Comparison of ENCODE assay signal across 16 mouse cellular contexts in genomic region chr2:178155176-178155916, GRCm38 (mm10). TPM values are rescaled to one million over a fixed set of nuclear protein-coding genes. Genes with fewer than 3 reads are reported as not detected.
DNase-seq lines count a peak whose midpoint lies in the region; ATAC-seq lines count a peak whose summit lies in the region.
"Had no signal": no experiment of that assay in that cellular context is flagged by ENCODE, and none has a peak within 500 bp of the region (broad histone marks: within the 10 kb centered on the region; RNA-seq: fewer than 3 reads in every experiment).

No protein-coding gene starts in this region.

- 63% methylated on average over 8 of the region's 8 CpGs for WGBS in heart, embryonic 16.5 days
- 73% methylated on average over 8 of the region's 8 CpGs for WGBS in heart, embryonic 10.5 days
- WGBS in midbrain, embryonic 14.5 days, result 84% methylated on average over 8 of the region's 8 CpGs
- WGBS in midbrain, embryonic 11.5 days, result 83% methylated on average over 8 of the region's 8 CpGs
- 81% methylated on average over 8 of the region's 8 CpGs for WGBS in neural tube, embryonic 15.5 days

- H3K27ac ChIP-seq in heart, embryonic 16.5 days (ENCODE audit: low read length), result no peak overlapping the region
- H3K27ac ChIP-seq in heart, embryonic 10.5 days, result no peak overlapping the region
- H3K27ac ChIP-seq in midbrain, embryonic 14.5 days (replicated peaks; ENCODE audit: low read depth, low read length), result peak overlapping the region; percentile 73
- H3K27ac ChIP-seq in midbrain, embryonic 11.5 days (ENCODE audit: low read depth, low read length), result no peak overlapping the region
- H3K27ac ChIP-seq in neural tube, embryonic 15.5 days (replicated peaks), result peak overlapping the region; percentile 66; the same call in 1 of the 2 replicates
- H3K27ac ChIP-seq: heart, adult 2 months; limb, embryonic 15.5 days had no signal

- H3K4me1 ChIP-seq in heart, embryonic 16.5 days (ENCODE audit: control insufficient read depth, insufficient read depth, low read length), result peaks cover 12% of the 10 kb centered on the region
- peaks cover 25% of the 10 kb centered on the region for H3K4me1 ChIP-seq in heart, embryonic 10.5 days
- peaks cover 16% of the 10 kb centered on the region for H3K4me1 ChIP-seq in midbrain, embryonic 14.5 days (ENCODE audit: control insufficient read depth, insufficient read depth, low read length)
- no peaks in the 10 kb centered on the region for H3K4me1 ChIP-seq in midbrain, embryonic 11.5 days (ENCODE audit: control insufficient read depth, insufficient read depth, low read length)
- peaks cover 43% of the 10 kb centered on the region for H3K4me1 ChIP-seq in neural tube, embryonic 15.5 days

- no peak overlapping the region for H3K4me2 ChIP-seq in heart, embryonic 16.5 days (ENCODE audit: low read depth, low read length)
- no peak overlapping the region for H3K4me2 ChIP-seq in midbrain, embryonic 14.5 days (ENCODE audit: low read length)
- no peak overlapping the region for H3K4me2 ChIP-seq in midbrain, embryonic 11.5 days
- H3K4me2 ChIP-seq in neural tube, embryonic 15.5 days, result no peak overlapping the region
- H3K4me2 ChIP-seq: hindbrain, embryonic 15.5 days; limb, embryonic 15.5 days had no signal

- H3K4me3 ChIP-seq in heart, embryonic 16.5 days (ENCODE audit: low read length), result no peak overlapping the region
- no peak overlapping the region for H3K4me3 ChIP-seq in heart, embryonic 10.5 days
- no peak overlapping the region for H3K4me3 ChIP-seq in midbrain, embryonic 14.5 days (replicated peaks; ENCODE audit: low read depth, low read length)
- H3K4me3 ChIP-seq in midbrain, embryonic 11.5 days (ENCODE audit: low read depth, low read length), result no peak overlapping the region
- no peak overlapping the region for H3K4me3 ChIP-seq in neural tube, embryonic 15.5 days (replicated peaks)
- H3K4me3 ChIP-seq: heart, adult 2 months; hindbrain, embryonic 15.5 days; limb, embryonic 15.5 days; myocyte had no signal

- 0 out of 2 replicates have a peak, but pooled peaks cover 2% of the 10 kb centered on the region for H3K27me3 ChIP-seq in heart, embryonic 16.5 days (ENCODE audit: control insufficient read depth, insufficient read depth, low read length)
- H3K27me3 ChIP-seq in heart, embryonic 10.5 days (ENCODE audit: insufficient read depth, poor library complexity, severe bottlenecking), result peaks cover 73% of the 10 kb centered on the region
- H3K27me3 ChIP-seq in midbrain, embryonic 14.5 days (ENCODE audit: control insufficient read depth, insufficient read depth, low read length), result no peaks in the 10 kb centered on the region
- no peaks in the 10 kb centered on the region; the same call in 1 of the 2 replicates for H3K27me3 ChIP-seq in midbrain, embryonic 11.5 days (ENCODE audit: control insufficient read depth, insufficient read depth, low read length)
- H3K27me3 ChIP-seq in neural tube, embryonic 15.5 days (replicated peaks), result no peaks in the 10 kb centered on the region
- H3K27me3 ChIP-seq: hindbrain, embryonic 15.5 days; limb, embryonic 15.5 days had no signal

- no peak overlapping the region; the same call in 1 of the 2 replicates for H3K9ac ChIP-seq in heart, embryonic 16.5 days (ENCODE audit: low read length)
- H3K9ac ChIP-seq in midbrain, embryonic 14.5 days (replicated peaks; ENCODE audit: low read length), result no peak overlapping the region
- H3K9ac ChIP-seq in midbrain, embryonic 11.5 days (ENCODE audit: low read length), result no peak overlapping the region
- H3K9ac ChIP-seq in neural tube, embryonic 15.5 days (replicated peaks), result no peak overlapping the region
- H3K9ac ChIP-seq: hindbrain, embryonic 15.5 days; limb, embryonic 15.5 days had no signal

- H3K9me3 ChIP-seq in heart, embryonic 16.5 days (replicated peaks; ENCODE audit: control insufficient read depth, low read length), result no peaks in the 10 kb centered on the region
- H3K9me3 ChIP-seq in heart, embryonic 10.5 days, result no peaks in the 10 kb centered on the region
- no peaks in the 10 kb centered on the region for H3K9me3 ChIP-seq in midbrain, embryonic 14.5 days (ENCODE audit: control insufficient read depth, low read length)
- H3K9me3 ChIP-seq in midbrain, embryonic 11.5 days (ENCODE audit: control insufficient read depth, low read length), result no peaks in the 10 kb centered on the region
- H3K9me3 ChIP-seq in neural tube, embryonic 15.5 days (replicated peaks), result no peaks in the 10 kb centered on the region
- H3K9me3 ChIP-seq: hindbrain, embryonic 15.5 days; limb, embryonic 15.5 days; megakaryocyte, embryonic 14.5 days had no signal

- no peaks in the 10 kb centered on the region for H3K36me3 ChIP-seq in heart, embryonic 16.5 days (ENCODE audit: control insufficient read depth, insufficient read depth)
- H3K36me3 ChIP-seq in heart, embryonic 10.5 days, result no peaks in the 10 kb centered on the region
- H3K36me3 ChIP-seq in midbrain, embryonic 14.5 days (ENCODE audit: control insufficient read depth, insufficient read depth, low read length), result 0 out of 2 replicates have a peak, but pooled peaks cover 5% of the 10 kb centered on the region
- H3K36me3 ChIP-seq in midbrain, embryonic 11.5 days (ENCODE audit: control insufficient read depth, insufficient read depth, low read length), result no peaks in the 10 kb centered on the region
- no peaks in the 10 kb centered on the region for H3K36me3 ChIP-seq in neural tube, embryonic 15.5 days
- H3K36me3 ChIP-seq: hindbrain, embryonic 15.5 days; limb, embryonic 15.5 days had no signal

- 0 out of 2 replicates have a peak, but pooled peaks have one; percentile 14 for ATAC-seq in heart, embryonic 16.5 days (replicated peaks; ENCODE audit: extremely low read depth, insufficient read depth, low FRiP score)
- no peak; the same call in 1 of the 2 replicates for ATAC-seq in midbrain, embryonic 14.5 days (ENCODE audit: low FRiP score, low TSS enrichment)
- ATAC-seq in midbrain, embryonic 11.5 days (ENCODE audit: low FRiP score), result no peak
- ATAC-seq in neural tube, embryonic 15.5 days (ENCODE audit: low FRiP score), result no peak

- peak; percentile 67 for DNase-seq in adrenal gland, adult 2 months
- DNase-seq in adrenal gland, postnatal 4 days (ENCODE audit: low spot score in 2 of 2), result no peak
- no peak for DNase-seq in heart, embryonic 10.5 days (ENCODE audit: low spot score)
- DNase-seq in midbrain, embryonic 14.5 days, result no peak
- no peak for DNase-seq in midbrain, embryonic 11.5 days (ENCODE audit: low spot score, missing footprints)
- no peak for DNase-seq in right cerebral cortex, postnatal 10 days (ENCODE audit: low spot score in 2 of 2)
- DNase-seq: kidney, adult 18-20 months; spleen, adult 18-20 months; thymus, adult 18-20 months had no signal

RNA-seq across cellular contexts. Expression of gene Phactr3, which starts 36.6 kb away (rescaled TPM):
- total RNA-seq in adrenal gland, adult 2 months (2021), result 1 to 10 TPM in 1 of 2 experiments, under 1 TPM in 1; 0.98 to 1.3 TPM
- 0.59 and 0.67 TPM in 2 replicates for polyA plus RNA-seq in adrenal gland, adult 2 months (2012; rRNA removed)
- 1 to 10 TPM; 7.3 to 8.2 TPM for total RNA-seq in adrenal gland, postnatal 4 days (2021)
- 5.3 and 6.6 TPM in 2 replicates for polyA plus RNA-seq in heart, embryonic 16.5 days (2015; fragmentation: Nextera tagmentation; extraction: Ambion mirVana)
- 10.8 and 14.0 TPM in 2 replicates for polyA plus RNA-seq in heart, embryonic 10.5 days (2016; fragmentation: Nextera tagmentation; extraction: Ambion mirVana)
- polyA plus RNA-seq in midbrain, embryonic 14.5 days (2014; fragmentation: Nextera tagmentation; extraction: Ambion mirVana), result 62.5 and 79.2 TPM in 2 replicates
- polyA plus RNA-seq in midbrain, embryonic 11.5 days (2014; fragmentation: Nextera tagmentation; extraction: Ambion mirVana), result 11.7 and 13.9 TPM in 2 replicates
- 47.1 and 57.2 TPM in 2 replicates for polyA plus RNA-seq in neural tube, embryonic 15.5 days (2015; fragmentation: Nextera tagmentation; extraction: Ambion mirVana)
- polyA plus RNA-seq: myocyte had no signal

Comparison
In these comparisons a context has a peak if more than half of its experiments do, and no peak if none do; other contexts are left out.
1. H3K27ac ChIP-seq: peak in midbrain, embryonic 14.5 days (single experiment) and neural tube, embryonic 15.5 days (single experiment); none in heart, embryonic 16.5 days (single experiment), heart, embryonic 10.5 days (single experiment) and midbrain, embryonic 11.5 days (single experiment).